ENCODE assay signal across 9 mouse cellular contexts in genomic region chr17:35864832-35865353, GRCm38 (mm10). TPM values are rescaled to one million over a fixed set of nuclear protein-coding genes. Genes with fewer than 3 reads are reported as not detected.
DNase-seq lines count a peak whose midpoint lies in the region; ATAC-seq and TF ChIP-seq lines count a peak whose summit lies in the region.
"Had no signal": no experiment of that assay in that cellular context is flagged by ENCODE, and none has a peak within 500 bp of the region (broad histone marks: within the 10 kb centered on the region; RNA-seq: fewer than 3 reads in every experiment).

No protein-coding gene starts in this region.

- no peak for DNase-seq in kidney, adult 2 months
- no peak for DNase-seq in kidney, adult 18-20 months
- no peak for DNase-seq in midbrain, embryonic 14.5 days
- DNase-seq in ovary, postnatal 14 days (ENCODE audit: low spot score), result no peak
- no peak for DNase-seq in cerebellum, postnatal 10 days
- no peak for DNase-seq in left cerebral cortex, adult 9 months (ENCODE audit: low spot score in 2 of 2)

- WGBS in kidney, adult 2 months, result 34% methylated on average over 10 of the region's 10 CpGs
- WGBS in hindbrain, embryonic 16.5 days, result 18% methylated on average over 10 of the region's 10 CpGs
- 24% methylated on average over 10 of the region's 10 CpGs for WGBS in midbrain, embryonic 14.5 days

- TF ChIP-seq CTCF in kidney, adult 2 months (conservative IDR thresholded peaks at IDR 0.05; ENCODE audit: insufficient read depth, insufficient read length, low read depth, low read length), result no peak
- no peak for TF ChIP-seq CTCF in bone marrow macrophage, adult 2 months (IDR thresholded peaks at IDR 0.05; ENCODE audit: low read depth, low read length)

- peak overlapping the region; percentile 95 for H3K4me2 ChIP-seq in hindbrain, embryonic 16.5 days (ENCODE audit: low read length)
- peak overlapping the region; percentile 91 for H3K4me2 ChIP-seq in midbrain, embryonic 14.5 days (ENCODE audit: low read length)

- no peaks in the 10 kb centered on the region for H3K9me3 ChIP-seq in hindbrain, embryonic 16.5 days (ENCODE audit: control insufficient read depth, low read length)
- no peaks in the 10 kb centered on the region for H3K9me3 ChIP-seq in midbrain, embryonic 14.5 days (ENCODE audit: control insufficient read depth, low read length)

- peak overlapping the region; percentile 3; the same call in 1 of the 2 replicates for H3K27ac ChIP-seq in kidney, adult 2 months (ENCODE audit: insufficient read depth, low read depth, low read length)
- peak overlapping the region; percentile 96 for H3K27ac ChIP-seq in bone marrow macrophage, adult 2 months (ENCODE audit: insufficient read depth, low read depth, low read length)
- H3K27ac ChIP-seq in hindbrain, embryonic 16.5 days (ENCODE audit: low read depth, low read length), result peak overlapping the region; percentile 98
- H3K27ac ChIP-seq in midbrain, embryonic 14.5 days (replicated peaks; ENCODE audit: low read depth, low read length), result peak overlapping the region; percentile 97

- no peak overlapping the region; the same call in 1 of the 2 replicates for H3K4me3 ChIP-seq in kidney, adult 2 months (ENCODE audit: insufficient read depth, low read depth, low read length)
- H3K4me3 ChIP-seq in bone marrow macrophage, adult 2 months (ENCODE audit: insufficient read depth, low read length), result peak overlapping the region; percentile 98
- H3K4me3 ChIP-seq in hindbrain, embryonic 16.5 days (ENCODE audit: low read length), result peak overlapping the region; percentile 74
- H3K4me3 ChIP-seq in midbrain, embryonic 14.5 days (replicated peaks; ENCODE audit: low read depth, low read length), result peak overlapping the region; percentile 79

- TF ChIP-seq POLR2A in kidney, adult 2 months (IDR thresholded peaks at IDR 0.05; ENCODE audit: low read depth, low read length), result no peak
- no peak for TF ChIP-seq POLR2A in bone marrow macrophage, adult 2 months (IDR thresholded peaks at IDR 0.05; ENCODE audit: borderline replicate concordance, low read depth, low read length)

- no peak for ATAC-seq in hindbrain, embryonic 16.5 days
- no peak for ATAC-seq in midbrain, embryonic 14.5 days (ENCODE audit: low FRiP score, low TSS enrichment)

- H3K9ac ChIP-seq in hindbrain, embryonic 16.5 days (ENCODE audit: low read depth, low read length), result peak overlapping the region; percentile 95
- H3K9ac ChIP-seq in midbrain, embryonic 14.5 days (replicated peaks; ENCODE audit: low read length), result peak overlapping the region; percentile 93

- no peaks in the 10 kb centered on the region; the same call in 1 of the 2 replicates for H3K4me1 ChIP-seq in kidney, adult 2 months (ENCODE audit: control insufficient read depth, insufficient read depth, low read length)
- peaks cover 21% of the 10 kb centered on the region for H3K4me1 ChIP-seq in bone marrow macrophage, adult 2 months (ENCODE audit: control insufficient read depth, insufficient read depth, low read length)
- peaks cover 30% of the 10 kb centered on the region for H3K4me1 ChIP-seq in hindbrain, embryonic 16.5 days (ENCODE audit: control insufficient read depth, insufficient read depth, low read depth, low read length)
- H3K4me1 ChIP-seq in midbrain, embryonic 14.5 days (ENCODE audit: control insufficient read depth, insufficient read depth, low read length), result peaks cover 36% of the 10 kb centered on the region

- H3K27me3 ChIP-seq in kidney, adult 2 months (replicated peaks; ENCODE audit: control insufficient read depth, insufficient read depth, low read length), result no peaks in the 10 kb centered on the region
- no peaks in the 10 kb centered on the region for H3K27me3 ChIP-seq in hindbrain, embryonic 16.5 days (replicated peaks; ENCODE audit: control insufficient read depth, insufficient read depth, low read length)
- no peaks in the 10 kb centered on the region for H3K27me3 ChIP-seq in midbrain, embryonic 14.5 days (ENCODE audit: control insufficient read depth, insufficient read depth, low read length)
- H3K27me3 ChIP-seq: Patski had no signal

- H3K36me3 ChIP-seq in kidney, adult 2 months (ENCODE audit: control insufficient read depth, insufficient read depth, low read length), result no peaks in the 10 kb centered on the region
- no peaks in the 10 kb centered on the region for H3K36me3 ChIP-seq in hindbrain, embryonic 16.5 days (ENCODE audit: control insufficient read depth, insufficient read depth, low read length)
- no peaks in the 10 kb centered on the region for H3K36me3 ChIP-seq in midbrain, embryonic 14.5 days (ENCODE audit: control insufficient read depth, insufficient read depth, low read length)

RNA-seq across cellular contexts. Expression of gene Ppp1r18, which starts 0.5 kb away (rescaled TPM):
- polyA plus RNA-seq in kidney, adult 2 months (2012; rRNA removed), result 12.4 and 17.8 TPM in 2 replicates
- 202 and 205 TPM in 2 replicates for polyA plus RNA-seq in bone marrow macrophage, adult 2 months (2012; ENCODE audit: insufficient read depth, insufficient read length, missing spikeins)
- polyA plus RNA-seq in hindbrain, embryonic 16.5 days (2015; fragmentation: Nextera tagmentation; extraction: Ambion mirVana), result 18.9 and 24.4 TPM in 2 replicates
- 17.4 and 21.0 TPM in 2 replicates for polyA plus RNA-seq in midbrain, embryonic 14.5 days (2014; fragmentation: Nextera tagmentation; extraction: Ambion mirVana)

RNA-seq across cellular contexts. Expression of gene Nrm, which starts 3.8 kb away (rescaled TPM):
- polyA plus RNA-seq in kidney, adult 2 months (2012; rRNA removed), result 4.0 and 6.3 TPM in 2 replicates
- polyA plus RNA-seq in bone marrow macrophage, adult 2 months (2012; ENCODE audit: insufficient read depth, insufficient read length, missing spikeins), result 31.7 and 33.1 TPM in 2 replicates
- polyA plus RNA-seq in hindbrain, embryonic 16.5 days (2015; fragmentation: Nextera tagmentation; extraction: Ambion mirVana), result 20.8 and 22.3 TPM in 2 replicates
- polyA plus RNA-seq in midbrain, embryonic 14.5 days (2014; fragmentation: Nextera tagmentation; extraction: Ambion mirVana), result 14.5 and 20.2 TPM in 2 replicates

RNA-seq across cellular contexts. Expression of gene Dhx16, which starts 14.7 kb away (rescaled TPM):
- polyA plus RNA-seq in kidney, adult 2 months (2012; rRNA removed), result 50.1 and 65.0 TPM in 2 replicates
- 57.5 and 77.6 TPM in 2 replicates for polyA plus RNA-seq in bone marrow macrophage, adult 2 months (2012; ENCODE audit: insufficient read depth, insufficient read length, missing spikeins)
- polyA plus RNA-seq in hindbrain, embryonic 16.5 days (2015; fragmentation: Nextera tagmentation; extraction: Ambion mirVana), result 25.0 and 33.3 TPM in 2 replicates
- polyA plus RNA-seq in midbrain, embryonic 14.5 days (2014; fragmentation: Nextera tagmentation; extraction: Ambion mirVana), result 27.4 and 30.7 TPM in 2 replicates

RNA-seq across cellular contexts. Expression of gene Mdc1, which starts 23.6 kb away (rescaled TPM):
- polyA plus RNA-seq in kidney, adult 2 months (2012; rRNA removed), result 5.7 TPM in 2 replicates
- 16.1 and 17.7 TPM in 2 replicates for polyA plus RNA-seq in bone marrow macrophage, adult 2 months (2012; ENCODE audit: insufficient read depth, insufficient read length, missing spikeins)
- 9.3 and 11.2 TPM in 2 replicates for polyA plus RNA-seq in hindbrain, embryonic 16.5 days (2015; fragmentation: Nextera tagmentation; extraction: Ambion mirVana)
- polyA plus RNA-seq in midbrain, embryonic 14.5 days (2014; fragmentation: Nextera tagmentation; extraction: Ambion mirVana), result 7.3 and 8.2 TPM in 2 replicates

RNA-seq across cellular contexts. Expression of gene Tubb5, which starts 26.8 kb away (rescaled TPM):
- polyA plus RNA-seq in kidney, adult 2 months (2012; rRNA removed), result 98.9 and 109 TPM in 2 replicates
- polyA plus RNA-seq in bone marrow macrophage, adult 2 months (2012; ENCODE audit: insufficient read depth, insufficient read length, missing spikeins), result 481 and 519 TPM in 2 replicates
- polyA plus RNA-seq in hindbrain, embryonic 16.5 days (2015; fragmentation: Nextera tagmentation; extraction: Ambion mirVana), result 1,705 and 1,762 TPM in 2 replicates
- polyA plus RNA-seq in midbrain, embryonic 14.5 days (2014; fragmentation: Nextera tagmentation; extraction: Ambion mirVana), result 1,880 and 2,054 TPM in 2 replicates

Comparison
In these comparisons a context has a peak if more than half of its experiments do, and no peak if none do; other contexts are left out.
1. H3K27ac ChIP-seq: peak in every context shown above with its lines; median percentile 98 in hindbrain, embryonic 16.5 days; 97 in midbrain, embryonic 14.5 days; 96 in bone marrow macrophage, adult 2 months; 3 in kidney, adult 2 months.